Mouse (Mus musculus): ENCODE measurements at regions not wholly inside any gene's neighbourhood (a gene's known extent, or its start where the extent isn't known, plus 50 kb on each side); places are given as distances from the start of the nearest gene placed in this dataset.

DNA sequence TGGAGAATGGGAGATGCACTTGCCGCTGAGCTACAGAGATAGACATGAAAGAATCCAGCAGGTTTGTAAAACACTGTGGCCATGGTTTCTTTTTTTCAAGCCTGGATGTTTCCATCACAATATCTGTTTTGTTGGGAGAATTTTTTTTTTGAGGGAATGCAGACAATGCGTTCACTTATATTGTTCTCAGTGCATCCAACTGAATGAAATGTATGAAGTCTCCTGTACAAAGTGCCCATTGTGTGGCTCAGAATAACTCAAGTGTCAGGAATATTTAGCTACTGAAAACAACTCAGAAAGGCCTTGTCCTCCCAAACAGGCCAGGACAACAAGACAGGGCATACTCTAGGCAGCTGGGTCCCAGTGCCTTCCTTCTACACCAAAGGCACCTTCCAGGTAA is 120.3 kb upstream of the Ado start:
- DNase-seq (ENCODE audit: low spot score in 2 of 2), result no peak

DNA sequence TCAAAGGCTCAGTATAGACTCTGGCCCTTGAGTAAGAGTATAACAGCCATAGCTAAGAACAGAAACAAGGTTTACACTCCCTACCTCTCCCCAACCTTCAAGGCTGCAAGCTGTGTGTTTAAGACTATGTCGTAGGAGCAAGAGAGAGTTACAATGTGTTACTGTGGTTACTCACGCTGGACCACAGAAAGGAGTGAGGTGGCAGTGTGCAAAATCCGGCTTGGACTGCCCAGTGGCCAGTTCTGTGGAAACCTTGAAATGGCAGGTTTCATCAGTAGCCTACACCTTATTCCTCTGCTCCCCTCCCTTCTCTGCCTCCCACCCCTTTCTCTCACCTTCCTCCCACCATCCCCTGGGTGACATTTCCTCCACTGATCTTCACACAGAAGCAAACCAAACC is 114.3 kb upstream of the Ado start:
- DNase-seq (ENCODE audit: low spot score in 2 of 2), result no peak

- no peak for DNase-seq (ENCODE audit: low spot score in 2 of 2)
These were observed 112.9 kb upstream of the Ado start for GRCm38 (mm10) chr10:67661666-67662065.

GRCm38 (mm10) chr10:67658005-67658545 is 109.3 kb upstream of the Ado start:
- no peak for DNase-seq (ENCODE audit: low spot score in 2 of 2)

DNA sequence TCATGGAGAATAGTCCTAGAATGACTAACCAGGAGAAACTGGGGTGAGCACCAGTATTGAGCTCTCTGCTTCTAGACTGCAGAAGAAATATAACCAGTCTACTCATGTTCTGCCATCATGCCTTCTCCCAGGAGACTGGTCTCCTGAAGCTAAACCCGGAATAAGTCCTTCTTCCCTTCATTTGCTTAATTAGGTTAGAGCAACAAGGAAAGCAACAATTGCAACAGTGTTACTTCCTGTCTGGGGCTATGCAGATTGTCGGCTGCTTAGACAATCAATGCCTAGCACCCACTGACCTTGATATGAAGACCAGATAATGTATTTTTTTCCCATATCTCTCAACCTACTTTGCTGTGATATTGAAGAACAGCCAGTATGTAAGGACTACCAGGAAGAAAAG is 108.5 kb upstream of the Ado start:
- no peak for DNase-seq (ENCODE audit: low spot score in 2 of 2)

GRCm38 (mm10) chr10:67654518-67654917 is 105.8 kb upstream of the Ado start:
- no peak for DNase-seq (ENCODE audit: low spot score in 2 of 2)

DNA sequence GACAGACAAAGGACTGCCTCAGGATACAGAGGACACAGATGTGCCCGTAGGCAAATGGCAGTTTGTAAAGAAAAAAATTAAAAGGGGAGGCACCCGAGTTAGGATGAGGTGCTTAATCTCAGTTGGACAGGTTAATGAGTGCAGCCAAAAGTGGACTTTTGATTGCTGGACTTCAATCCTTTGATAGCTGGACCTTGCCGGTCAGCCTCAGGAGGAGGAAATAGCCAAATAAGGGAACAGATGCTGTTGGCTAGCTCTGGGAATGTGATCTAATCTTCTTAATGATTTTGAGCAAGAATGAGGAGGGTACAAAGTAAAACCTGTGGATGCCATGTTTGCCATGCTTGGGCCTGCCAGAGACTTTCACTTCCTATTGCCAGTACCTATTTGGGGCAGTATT is 103.5 kb upstream of the Ado start:
- no peak for DNase-seq (ENCODE audit: low spot score in 2 of 2)

GRCm38 (mm10) chr10:67651386-67651785 is 102.6 kb upstream of the Ado start:
- DNase-seq (ENCODE audit: low spot score in 2 of 2), result no peak

GRCm38 (mm10) chr10:67647777-67648727 is 99.3 kb upstream of the Ado start:
- DNase-seq (ENCODE audit: low spot score in 2 of 2), result no peak

- DNase-seq (ENCODE audit: low spot score in 2 of 2), result no peak
These were observed 98.2 kb upstream of the Ado start for GRCm38 (mm10) chr10:67646659-67647559.

GRCm38 (mm10) chr10:67645821-67646220 is 97.1 kb upstream of the Ado start:
- DNase-seq (ENCODE audit: low spot score in 2 of 2), result no peak

DNA sequence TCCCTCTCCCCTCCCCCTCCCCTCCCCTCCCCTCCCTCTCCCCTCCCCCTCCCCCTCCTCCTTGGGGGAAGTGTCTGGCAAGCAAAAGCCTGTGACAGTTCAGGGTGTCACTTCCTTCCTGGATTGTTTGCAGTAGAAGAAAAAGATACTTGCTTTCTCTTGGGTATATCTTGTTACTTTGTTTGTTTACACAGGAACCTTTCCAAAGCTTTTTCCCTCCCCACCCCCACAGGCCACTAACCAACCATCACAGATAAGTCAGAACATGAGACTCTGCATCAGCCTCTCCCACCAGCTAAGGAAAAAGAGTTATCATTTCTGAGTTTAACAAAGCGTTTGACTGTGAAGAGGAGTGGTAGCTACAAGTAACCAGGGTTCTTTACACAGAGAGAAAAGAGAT is 95.5 kb upstream of the Ado start:
- no peak for DNase-seq (ENCODE audit: low spot score in 2 of 2)

DNA sequence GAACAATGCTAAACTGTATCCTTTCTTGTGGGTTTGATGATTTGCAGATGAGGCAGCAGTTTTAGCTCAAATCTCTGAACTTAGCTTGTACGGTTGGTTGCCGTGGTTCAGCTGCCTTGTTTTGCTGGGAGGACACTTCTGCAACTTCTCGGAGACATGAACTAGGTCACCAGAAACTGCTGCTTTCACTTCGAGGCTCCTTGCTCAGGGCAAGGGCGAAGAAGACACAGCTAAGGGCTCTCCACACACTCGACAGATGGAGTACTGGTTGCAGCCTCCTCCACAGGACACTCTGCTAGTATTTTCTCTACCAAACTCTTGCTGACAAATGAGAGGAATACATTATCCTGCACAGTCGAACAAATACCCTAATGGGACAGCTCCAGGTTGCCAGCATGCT is 94.9 kb upstream of the Ado start:
- no peak for DNase-seq (ENCODE audit: low spot score in 2 of 2)

DNA sequence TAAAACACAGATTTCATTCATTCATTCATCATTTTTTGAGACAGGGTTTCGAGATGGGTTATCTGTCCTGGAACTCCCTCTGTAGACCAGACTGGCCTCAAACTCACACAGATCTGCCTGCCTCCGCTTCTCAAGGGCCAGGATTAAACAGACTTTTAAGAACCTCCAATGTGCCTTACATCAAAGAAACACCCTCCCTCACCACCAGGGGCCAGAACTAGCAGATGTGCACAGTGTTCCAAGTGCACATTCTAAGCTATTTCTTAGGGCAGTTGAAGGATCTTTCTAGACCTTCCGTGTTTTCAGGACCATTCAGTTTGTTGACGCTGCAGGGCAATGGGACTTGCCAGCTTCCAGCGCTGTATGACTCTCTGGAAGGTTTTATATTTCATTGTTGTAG is 88.6 kb upstream of the Ado start:
- DNase-seq (ENCODE audit: low spot score in 2 of 2), result no peak

DNA sequence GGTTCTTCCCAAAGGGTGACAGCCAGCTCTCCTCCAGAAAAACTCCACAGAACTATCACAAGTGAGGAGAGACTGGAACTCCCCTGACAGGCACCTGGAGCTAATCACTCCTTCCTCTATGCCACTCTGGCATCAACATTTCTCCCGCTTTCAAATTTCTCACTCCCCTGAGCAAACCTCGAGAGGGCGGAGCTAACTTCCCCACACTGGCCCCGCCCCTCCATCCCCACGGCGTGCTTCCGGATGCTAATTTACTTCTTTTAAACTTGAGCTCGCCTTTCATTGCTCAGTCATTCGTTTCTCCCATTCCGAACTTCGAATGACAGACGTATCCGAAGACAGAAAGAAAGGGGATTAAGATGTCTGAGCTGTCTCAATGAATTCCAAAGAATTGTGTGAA is 87.8 kb upstream of the Ado start:
- no peak for DNase-seq (ENCODE audit: low spot score in 2 of 2)

- DNase-seq (ENCODE audit: low spot score in 2 of 2), result no peak
These were observed 86.0 kb upstream of the Ado start for GRCm38 (mm10) chr10:67634795-67635194.

GRCm38 (mm10) chr10:67633063-67633462 is 84.3 kb upstream of the Ado start:
- no peak for DNase-seq (ENCODE audit: low spot score in 2 of 2)

DNA sequence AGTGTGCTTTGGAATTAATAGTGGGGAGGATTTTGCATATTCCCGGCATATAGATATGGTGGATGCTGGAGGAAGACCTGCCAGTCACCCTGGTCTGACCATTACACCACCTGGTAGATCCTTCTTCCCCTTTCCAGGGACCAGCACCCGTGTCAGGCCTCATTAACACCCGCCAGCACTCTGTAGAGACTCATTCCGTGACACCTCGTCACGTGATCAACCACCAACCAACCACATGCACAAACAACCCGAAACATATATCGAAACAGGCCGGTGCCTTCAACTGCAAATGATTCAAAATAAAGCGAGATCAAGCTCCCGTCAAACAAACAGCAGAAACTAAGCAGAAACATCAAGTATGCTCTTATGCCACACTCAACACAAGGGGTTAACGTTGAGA is 74.6 kb upstream of the Ado start:
- DNase-seq (ENCODE audit: low spot score in 2 of 2), result no peak

GRCm38 (mm10) chr10:67620018-67620417 is 71.3 kb upstream of the Ado start:
- no peak for DNase-seq (ENCODE audit: low spot score in 2 of 2)

DNA sequence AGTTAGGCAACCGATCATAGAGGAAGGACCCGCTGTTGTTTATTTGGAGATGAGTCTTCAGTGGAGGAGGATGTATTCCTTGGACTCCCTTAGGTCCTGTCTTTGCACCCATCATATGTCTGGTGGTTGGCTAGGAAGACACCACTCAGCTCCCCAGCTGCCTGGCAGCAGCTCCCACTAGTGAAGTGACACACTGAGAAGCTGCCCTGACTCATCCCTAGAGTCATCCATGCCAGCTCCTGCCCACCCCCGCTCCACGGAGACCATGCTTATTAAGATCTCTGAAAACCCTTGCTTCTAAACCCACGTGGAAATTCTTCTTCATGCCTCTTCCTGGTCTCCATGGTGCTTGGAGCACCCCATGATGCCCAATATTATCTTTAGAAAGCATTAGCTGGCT is 69.4 kb upstream of the Ado start:
- peak in 1 of 2 experiments; percentile 7 for DNase-seq (ENCODE audit: low spot score in 2 of 2)

DNA sequence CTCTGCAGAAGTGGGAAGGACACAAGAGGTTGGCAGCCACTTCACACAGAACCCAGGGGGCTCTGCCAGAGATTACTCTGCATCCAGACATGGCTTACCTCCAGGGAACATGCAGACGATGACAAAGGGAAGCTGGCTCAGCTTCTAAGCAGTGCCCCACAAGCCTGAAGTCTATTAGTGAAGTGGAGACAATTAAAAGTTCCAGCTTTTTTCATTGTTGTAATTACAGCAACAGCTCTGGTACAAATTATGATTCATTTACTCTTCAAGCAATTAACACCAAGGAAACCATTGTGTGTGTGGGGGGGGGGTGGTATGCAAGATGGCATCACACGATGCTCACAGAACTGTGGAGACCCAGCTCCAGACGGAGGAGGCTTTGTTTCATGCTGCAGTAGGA is 66.3 kb upstream of the Ado start:
- DNase-seq (ENCODE audit: low spot score in 2 of 2), result no peak

- DNase-seq (ENCODE audit: low spot score in 2 of 2), result no peak
These were observed 61.9 kb upstream of the Ado start for GRCm38 (mm10) chr10:67610689-67611088.
